8 mouse cellular contexts compared by ENCODE assay signal in genomic region chr1:171564247-171564646, GRCm38 (mm10). TPM values are rescaled to one million over a fixed set of nuclear protein-coding genes. Genes with fewer than 3 reads are reported as not detected.
DNase-seq lines count a peak whose midpoint lies in the region; ATAC-seq and TF ChIP-seq lines count a peak whose summit lies in the region.

No protein-coding gene starts in this region.

- H3K27me3 ChIP-seq in midbrain, embryonic 11.5 days (ENCODE audit: control insufficient read depth, insufficient read depth, low read length) = no peaks in the 10 kb centered on the region
- no peaks in the 10 kb centered on the region for H3K27me3 ChIP-seq in midbrain, embryonic 16.5 days (ENCODE audit: control insufficient read depth, insufficient read depth, low read depth, low read length)
- H3K27me3 ChIP-seq in hindbrain, postnatal 0 days (ENCODE audit: insufficient read depth, low read length) = no peaks in the 10 kb centered on the region
- H3K27me3 ChIP-seq in liver, embryonic 16.5 days (ENCODE audit: control insufficient read depth, insufficient read depth, low read depth, low read length) = no peaks in the 10 kb centered on the region
- H3K27me3 ChIP-seq in stomach, postnatal 0 days (ENCODE audit: control insufficient read depth, insufficient read depth, low read length) = no peaks in the 10 kb centered on the region

- no peaks in the 10 kb centered on the region for H3K9me3 ChIP-seq in midbrain, embryonic 11.5 days (ENCODE audit: control insufficient read depth, low read length)
- no peaks in the 10 kb centered on the region for H3K9me3 ChIP-seq in midbrain, embryonic 16.5 days (replicated peaks; ENCODE audit: control insufficient read depth, low read length, poor library complexity, severe bottlenecking)
- H3K9me3 ChIP-seq in hindbrain, postnatal 0 days (ENCODE audit: low read length) = no peaks in the 10 kb centered on the region
- no peaks in the 10 kb centered on the region for H3K9me3 ChIP-seq in liver, embryonic 16.5 days (replicated peaks; ENCODE audit: control insufficient read depth, low read length)
- no peaks in the 10 kb centered on the region for H3K9me3 ChIP-seq in stomach, postnatal 0 days (ENCODE audit: control insufficient read depth, low read length)

- WGBS in midbrain, embryonic 11.5 days = 55% methylated on average over 3 of the region's 3 CpGs
- 60% methylated on average over 3 of the region's 3 CpGs for WGBS in midbrain, embryonic 16.5 days
- 58% methylated on average over 3 of the region's 3 CpGs for WGBS in hindbrain, postnatal 0 days
- WGBS in liver, embryonic 16.5 days (ENCODE audit: insufficient replicate concordance) = 53% methylated on average over 3 of the region's 3 CpGs
- WGBS in stomach, postnatal 0 days = 49% methylated on average over 3 of the region's 3 CpGs

- no peaks in the 10 kb centered on the region for H3K36me3 ChIP-seq in midbrain, embryonic 11.5 days (ENCODE audit: control insufficient read depth, insufficient read depth, low read length)
- H3K36me3 ChIP-seq in midbrain, embryonic 16.5 days (ENCODE audit: control insufficient read depth, insufficient read depth, low read length) = no peaks in the 10 kb centered on the region
- no peaks in the 10 kb centered on the region for H3K36me3 ChIP-seq in hindbrain, postnatal 0 days (ENCODE audit: insufficient read depth, low read length)
- no peaks in the 10 kb centered on the region for H3K36me3 ChIP-seq in liver, embryonic 16.5 days (ENCODE audit: control insufficient read depth, insufficient read depth)
- H3K36me3 ChIP-seq in stomach, postnatal 0 days (ENCODE audit: control insufficient read depth, insufficient read depth, low read length) = no peaks in the 10 kb centered on the region

- no peak for DNase-seq in midbrain, embryonic 11.5 days (ENCODE audit: low spot score, missing footprints)
- DNase-seq in adipocyte (ENCODE audit: low spot score) = peak; percentile 41
- peak; percentile 37 for DNase-seq in hindbrain, postnatal 0 days (ENCODE audit: low spot score)
- peak; percentile 29 for DNase-seq in stomach, postnatal 0 days (ENCODE audit: low spot score)
- no peak for DNase-seq in testis, postnatal 14 days (ENCODE audit: low spot score)
- DNase-seq in layer of hippocampus, postnatal 36 days = no peak

- no peak overlapping the region for H3K9ac ChIP-seq in midbrain, embryonic 11.5 days (ENCODE audit: low read length)
- H3K9ac ChIP-seq in midbrain, embryonic 16.5 days (ENCODE audit: low read depth, low read length) = no peak overlapping the region
- no peak overlapping the region for H3K9ac ChIP-seq in hindbrain, postnatal 0 days (replicated peaks; ENCODE audit: low read length)
- no peak overlapping the region for H3K9ac ChIP-seq in liver, embryonic 16.5 days (ENCODE audit: low read depth, low read length)
- no peak overlapping the region for H3K9ac ChIP-seq in stomach, postnatal 0 days (ENCODE audit: low read length)

- peak; percentile 55 for TF ChIP-seq CTCF in hindbrain, postnatal 0 days (IDR thresholded peaks at IDR 0.05; ENCODE audit: low read depth)
- TF ChIP-seq CTCF in stomach, postnatal 0 days (IDR thresholded peaks at IDR 0.05; ENCODE audit: low read depth) = peak; percentile 76

- no peak overlapping the region for H3K27ac ChIP-seq in midbrain, embryonic 11.5 days (ENCODE audit: low read depth, low read length)
- no peak overlapping the region for H3K27ac ChIP-seq in midbrain, embryonic 16.5 days (ENCODE audit: low read length)
- no peak overlapping the region for H3K27ac ChIP-seq in hindbrain, postnatal 0 days
- H3K27ac ChIP-seq in liver, embryonic 16.5 days (ENCODE audit: low read length) = no peak overlapping the region
- H3K27ac ChIP-seq in stomach, postnatal 0 days (replicated peaks) = no peak overlapping the region

- TF ChIP-seq EP300 in stomach, postnatal 0 days (optimal IDR thresholded peaks at IDR 0.05) = no peak

- H3K4me3 ChIP-seq in midbrain, embryonic 11.5 days (ENCODE audit: low read depth, low read length) = no peak overlapping the region
- H3K4me3 ChIP-seq in midbrain, embryonic 16.5 days (ENCODE audit: low read depth, low read length) = no peak overlapping the region
- H3K4me3 ChIP-seq in hindbrain, postnatal 0 days (ENCODE audit: low read length) = no peak overlapping the region
- H3K4me3 ChIP-seq in liver, embryonic 16.5 days (ENCODE audit: low read depth, low read length) = no peak overlapping the region
- no peak overlapping the region for H3K4me3 ChIP-seq in stomach, postnatal 0 days (ENCODE audit: low read depth, low read length)

- ATAC-seq in midbrain, embryonic 11.5 days (ENCODE audit: low FRiP score) = 0 out of 2 replicates have a peak, but pooled peaks have one; percentile 41
- no peak for ATAC-seq in midbrain, embryonic 16.5 days
- peak; percentile 39; the same call in 1 of the 2 replicates for ATAC-seq in hindbrain, postnatal 0 days
- ATAC-seq in liver, embryonic 16.5 days (ENCODE audit: low read depth) = 0 out of 2 replicates have a peak, but pooled peaks have one; percentile 25
- peak; percentile 70 for ATAC-seq in stomach, postnatal 0 days (ENCODE audit: low FRiP score, low TSS enrichment)

- H3K4me2 ChIP-seq in midbrain, embryonic 11.5 days = no peak overlapping the region
- H3K4me2 ChIP-seq in midbrain, embryonic 16.5 days (ENCODE audit: low read length) = no peak overlapping the region
- H3K4me2 ChIP-seq in hindbrain, postnatal 0 days (ENCODE audit: low read depth, low read length) = no peak overlapping the region
- no peak overlapping the region for H3K4me2 ChIP-seq in liver, embryonic 16.5 days (ENCODE audit: low read depth, low read length)
- H3K4me2 ChIP-seq in stomach, postnatal 0 days (replicated peaks; ENCODE audit: low read depth) = no peak overlapping the region

- no peaks in the 10 kb centered on the region for H3K4me1 ChIP-seq in midbrain, embryonic 11.5 days (ENCODE audit: control insufficient read depth, insufficient read depth, low read length)
- no peaks in the 10 kb centered on the region for H3K4me1 ChIP-seq in midbrain, embryonic 16.5 days (ENCODE audit: control insufficient read depth, insufficient read depth, low read length)
- H3K4me1 ChIP-seq in hindbrain, postnatal 0 days (ENCODE audit: insufficient read depth, low read length) = no peaks in the 10 kb centered on the region
- H3K4me1 ChIP-seq in liver, embryonic 16.5 days (ENCODE audit: control insufficient read depth, low read depth, low read length) = peaks cover 4% of the 10 kb centered on the region; the same call in 1 of the 2 replicates
- H3K4me1 ChIP-seq in stomach, postnatal 0 days (replicated peaks; ENCODE audit: control insufficient read depth, insufficient read depth) = no peaks in the 10 kb centered on the region

RNA-seq across cellular contexts. Expression of gene Cd244a, which starts 5.3 kb away (rescaled TPM):
- not detected in 2 replicates for polyA plus RNA-seq in midbrain, embryonic 11.5 days (2014; fragmentation: Nextera tagmentation; extraction: Ambion mirVana)
- polyA plus RNA-seq in midbrain, embryonic 16.5 days (2015; fragmentation: Nextera tagmentation; extraction: Ambion mirVana) = not detected in 2 replicates
- total RNA-seq in hindbrain, postnatal 0 days (2014; rRNA removed) = 0.05 TPM in 1 of 2 replicates, not detected in the other
- not detected in 2 replicates for polyA plus RNA-seq in hindbrain, postnatal 0 days (2015; fragmentation: Nextera tagmentation; extraction: Ambion mirVana)
- 0.36 and 0.48 TPM in 2 replicates for polyA plus RNA-seq in liver, embryonic 16.5 days (2015; fragmentation: Nextera tagmentation; extraction: Ambion mirVana)
- polyA plus RNA-seq in stomach, postnatal 0 days (2015; fragmentation: Nextera tagmentation; extraction: Ambion mirVana) = 0.21 and 0.33 TPM in 2 replicates
- total RNA-seq in layer of hippocampus, postnatal 36 days (2021) = not detected

RNA-seq across cellular contexts. Expression of gene Itln1, which starts 29.2 kb away (rescaled TPM):
- polyA plus RNA-seq in midbrain, embryonic 11.5 days (2014; fragmentation: Nextera tagmentation; extraction: Ambion mirVana) = not detected in 2 replicates
- polyA plus RNA-seq in midbrain, embryonic 16.5 days (2015; fragmentation: Nextera tagmentation; extraction: Ambion mirVana) = not detected in 2 replicates
- total RNA-seq in hindbrain, postnatal 0 days (2014; rRNA removed) = not detected in 2 replicates
- not detected in 2 replicates for polyA plus RNA-seq in hindbrain, postnatal 0 days (2015; fragmentation: Nextera tagmentation; extraction: Ambion mirVana)
- not detected in 2 replicates for polyA plus RNA-seq in liver, embryonic 16.5 days (2015; fragmentation: Nextera tagmentation; extraction: Ambion mirVana)
- 0.25 and 0.33 TPM in 2 replicates for polyA plus RNA-seq in stomach, postnatal 0 days (2015; fragmentation: Nextera tagmentation; extraction: Ambion mirVana)
- total RNA-seq in layer of hippocampus, postnatal 36 days (2021) = not detected

RNA-seq across cellular contexts. Expression of gene Ly9, which starts 43.0 kb away (rescaled TPM):
- not detected in 2 replicates for polyA plus RNA-seq in midbrain, embryonic 11.5 days (2014; fragmentation: Nextera tagmentation; extraction: Ambion mirVana)
- polyA plus RNA-seq in midbrain, embryonic 16.5 days (2015; fragmentation: Nextera tagmentation; extraction: Ambion mirVana) = 0.11 and 0.14 TPM in 2 replicates
- 0.63 TPM in 1 of 2 replicates, not detected in the other for total RNA-seq in hindbrain, postnatal 0 days (2014; rRNA removed)
- polyA plus RNA-seq in hindbrain, postnatal 0 days (2015; fragmentation: Nextera tagmentation; extraction: Ambion mirVana) = 0.14 TPM in 1 of 2 replicates, not detected in the other
- 1.5 and 1.7 TPM in 2 replicates for polyA plus RNA-seq in liver, embryonic 16.5 days (2015; fragmentation: Nextera tagmentation; extraction: Ambion mirVana)
- polyA plus RNA-seq in stomach, postnatal 0 days (2015; fragmentation: Nextera tagmentation; extraction: Ambion mirVana) = 0.13 and 0.18 TPM in 2 replicates
- total RNA-seq in layer of hippocampus, postnatal 36 days (2021) = not detected

Comparison
In these comparisons a context has a peak if more than half of its experiments do, and no peak if none do; other contexts are left out.
1. DNase-seq: peak in adipocyte (single experiment), hindbrain, postnatal 0 days (single experiment) and stomach, postnatal 0 days (single experiment); none in midbrain, embryonic 11.5 days (single experiment), testis, postnatal 14 days (single experiment) and layer of hippocampus, postnatal 36 days (0 of 2).